Mouse (Mus musculus): ENCODE data around the gene Pirt.

DNA sequence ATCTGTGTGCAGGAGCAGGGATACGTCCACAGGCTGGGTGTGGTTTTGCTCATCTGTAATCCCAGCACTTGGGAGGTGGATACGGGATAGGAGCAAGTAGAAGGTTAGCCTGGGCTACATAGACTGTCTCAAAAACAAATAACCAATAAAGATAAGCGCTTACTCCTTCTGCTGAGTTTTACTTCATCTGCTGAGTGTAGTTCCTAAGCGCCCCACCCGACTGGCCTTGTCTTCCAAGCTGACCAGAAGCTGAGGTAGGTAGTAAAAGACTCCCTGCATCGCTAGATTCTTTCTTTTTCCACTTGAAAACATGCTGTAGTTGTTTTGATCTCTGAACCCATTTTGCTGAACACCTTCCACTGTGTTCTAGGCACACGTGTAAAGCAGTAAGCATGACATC lies 9.0 kb upstream of the Pirt start:
- TF ChIP-seq CTCF (IDR thresholded peaks at IDR 0.05; ENCODE audit: extremely low read depth, insufficient read length, insufficient replicate concordance, low read depth, low read length) (no peak), POLR2A (IDR thresholded peaks at IDR 0.05; ENCODE audit: low read depth, low read length) (no peak)
